Mouse (Mus musculus): ENCODE data around the gene Ppp2r5c. TPM values are rescaled to one million over a fixed set of nuclear protein-coding genes. Genes with fewer than 3 reads are reported as not detected.
A peak's percentile ranks its signal among the peaks of the same experiment; 100 is the strongest.

Ppp2r5c gene
- polyA plus RNA-seq, 1 experiment: 136 TPM

DNA sequence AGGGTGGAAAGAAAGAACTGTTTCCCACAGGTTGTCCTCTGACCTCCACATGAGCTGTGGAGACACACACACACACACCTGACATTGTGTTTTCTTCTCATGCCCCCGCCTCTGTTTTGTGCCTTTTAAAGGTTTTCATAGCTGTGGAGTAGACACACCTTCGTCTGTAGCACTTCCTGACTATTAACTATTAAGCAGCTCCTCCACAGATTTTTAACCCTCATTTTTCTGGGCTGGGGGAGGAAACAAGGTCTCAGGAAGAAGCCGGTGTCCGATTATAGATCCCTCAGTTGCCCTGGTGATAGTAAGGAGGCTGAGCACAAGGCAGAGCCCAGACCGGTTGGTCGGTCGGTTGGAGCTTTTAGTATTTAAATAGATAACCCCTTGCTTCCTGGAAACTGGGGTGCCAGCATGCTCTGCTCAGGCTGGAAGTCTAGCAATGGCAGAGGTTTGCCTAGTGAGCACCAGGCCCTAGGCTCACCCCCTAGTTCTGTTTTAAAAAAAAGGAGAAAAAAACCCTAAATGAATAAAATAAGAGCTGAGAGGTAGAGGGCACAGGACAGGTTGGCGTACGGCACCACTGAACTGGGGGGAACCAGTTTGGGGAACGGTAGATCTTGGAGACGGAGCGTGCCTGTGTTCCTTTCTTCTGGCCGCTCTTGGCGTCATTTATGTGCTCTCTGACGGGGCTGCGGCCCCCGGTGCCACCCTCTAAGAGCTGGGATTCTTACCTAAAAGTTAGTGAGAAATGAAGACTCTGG is 38.1 kb downstream of the Ppp2r5c start:
- WGBS: 4% methylated on average over 17 of the region's 17 CpGs
- no peak for TF ChIP-seq CTCF (IDR thresholded peaks at IDR 0.05; ENCODE audit: borderline replicate concordance, insufficient read depth, low read depth, low read length)
- TF ChIP-seq POLR2A (IDR thresholded peaks at IDR 0.05; ENCODE audit: borderline replicate concordance, insufficient read depth, low read length): no peak
- peaks cover 10% of the 10 kb centered on the region for H3K4me1 ChIP-seq (ENCODE audit: control insufficient read depth, insufficient read depth, low read length)
- no peaks in the 10 kb centered on the region for H3K27me3 ChIP-seq (ENCODE audit: control insufficient read depth, insufficient read depth, low read length)
- H3K4me3 ChIP-seq (replicated peaks; ENCODE audit: insufficient read depth, low read depth, low read length): peak overlapping the region; percentile 85
- H3K27ac ChIP-seq (ENCODE audit: insufficient read depth, low read length): peak overlapping the region; percentile 60
- DNase-seq: no peak

DNA sequence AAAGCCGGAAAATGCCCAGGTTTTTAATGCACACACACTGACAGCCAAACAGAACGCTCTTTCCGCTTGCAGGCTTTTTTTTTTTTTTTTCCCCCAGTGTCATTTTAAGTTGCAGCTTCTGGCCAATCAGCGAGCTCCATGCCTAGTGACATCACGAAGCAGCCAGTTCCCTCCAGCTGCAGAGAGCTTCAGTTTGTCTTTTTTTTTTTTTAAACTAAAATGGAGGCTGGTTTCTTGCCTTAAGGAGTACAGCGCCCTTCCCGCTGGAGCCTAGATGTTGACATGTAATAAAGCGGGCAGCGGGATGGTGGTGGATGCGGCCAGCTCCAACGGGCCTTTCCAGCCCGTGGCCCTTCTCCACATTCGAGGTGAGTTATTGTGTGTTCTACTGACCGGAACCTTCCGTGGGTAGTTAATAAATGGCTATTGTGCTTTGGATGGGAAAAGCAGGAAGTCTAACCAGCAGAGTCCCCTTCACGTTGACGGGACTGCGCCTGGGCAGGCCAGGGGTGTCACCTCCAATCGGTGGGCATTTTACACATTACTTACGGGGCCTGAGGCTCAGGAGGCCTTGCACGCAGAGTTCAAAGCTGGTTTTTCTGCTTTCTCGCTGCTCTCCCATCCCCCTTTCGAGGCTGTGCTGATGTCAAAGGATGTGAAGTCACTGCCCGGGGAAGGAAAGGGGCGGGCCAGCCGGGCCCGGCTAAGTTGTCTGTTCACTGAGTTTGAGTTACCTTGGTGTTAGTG is 38.8 kb downstream of the Ppp2r5c start:
- TF ChIP-seq POLR2A (IDR thresholded peaks at IDR 0.05; ENCODE audit: borderline replicate concordance, insufficient read depth, low read length): peak; percentile 27; the same call in 1 of the 2 replicates
- TF ChIP-seq CTCF (IDR thresholded peaks at IDR 0.05; ENCODE audit: borderline replicate concordance, insufficient read depth, low read depth, low read length): no peak
- under 1% methylated on average over 27 of the region's 27 CpGs for WGBS
- peak; percentile 71 to 83 for DNase-seq
- peaks cover 10% of the 10 kb centered on the region for H3K4me1 ChIP-seq (ENCODE audit: control insufficient read depth, insufficient read depth, low read length)
- H3K27me3 ChIP-seq (ENCODE audit: control insufficient read depth, insufficient read depth, low read length): no peaks in the 10 kb centered on the region
- peak overlapping the region; percentile 85 for H3K4me3 ChIP-seq (replicated peaks; ENCODE audit: insufficient read depth, low read depth, low read length)
- H3K27ac ChIP-seq (ENCODE audit: insufficient read depth, low read length): peak overlapping the region; percentile 77

DNA sequence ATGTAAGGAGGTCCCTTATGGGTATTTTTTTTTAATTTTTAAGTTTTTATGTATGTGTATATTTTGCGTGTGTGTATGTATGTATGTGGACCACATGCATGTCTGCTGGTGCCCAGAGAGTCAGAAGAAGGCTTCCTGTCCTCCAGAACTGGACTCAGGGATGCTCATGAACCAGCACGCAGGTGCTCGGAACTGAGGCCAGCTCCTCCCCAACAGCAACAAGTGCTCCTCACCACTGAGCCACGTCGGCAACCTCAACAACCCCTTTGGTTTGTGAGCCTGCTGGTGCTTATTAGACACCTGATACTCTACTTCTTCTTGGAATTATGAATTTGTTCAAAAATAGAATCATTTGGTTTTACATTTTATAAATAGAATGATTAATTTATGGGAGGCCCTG is 39.9 kb downstream of the Ppp2r5c start:
- Histone ChIP-seq H3K27me3 (ENCODE audit: control insufficient read depth, insufficient read depth, low read length) (no peaks in the 10 kb centered on the region), H3K27ac (ENCODE audit: insufficient read depth, low read length) (no peak overlapping the region)
- 62% methylated on average over 5 of the region's 5 CpGs for WGBS

DNA sequence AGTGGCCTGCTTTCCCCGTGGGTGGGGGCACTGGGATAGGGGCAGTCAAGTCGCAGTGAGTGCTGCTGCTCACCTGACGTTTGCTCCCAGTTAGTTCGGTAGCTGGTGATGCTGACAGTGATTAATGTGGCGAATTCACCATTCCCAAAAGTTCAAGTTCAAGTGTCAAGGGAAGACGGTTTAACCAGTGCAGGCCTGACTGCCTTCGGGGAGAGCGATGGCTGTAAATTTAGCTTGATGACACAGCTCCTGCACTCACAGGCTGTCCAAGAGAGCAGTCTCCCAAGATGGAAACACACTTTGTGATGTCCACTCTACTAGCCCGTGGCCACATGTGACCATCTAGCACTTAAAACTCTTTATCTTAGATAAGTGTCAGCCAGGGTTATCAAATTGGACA is 41.1 kb downstream of the Ppp2r5c start:
- WGBS: 72% methylated on average over 9 of the region's 9 CpGs
- H3K4me3 ChIP-seq (replicated peaks; ENCODE audit: insufficient read depth, low read depth, low read length): no peak overlapping the region
- no peak for DNase-seq
- TF ChIP-seq POLR2A (IDR thresholded peaks at IDR 0.05; ENCODE audit: borderline replicate concordance, insufficient read depth, low read length): no peak
- no peak for TF ChIP-seq CTCF (IDR thresholded peaks at IDR 0.05; ENCODE audit: borderline replicate concordance, insufficient read depth, low read depth, low read length)
- H3K27ac ChIP-seq (ENCODE audit: insufficient read depth, low read length): no peak overlapping the region
- H3K27me3 ChIP-seq (ENCODE audit: control insufficient read depth, insufficient read depth, low read length): no peaks in the 10 kb centered on the region
- peaks cover 10% of the 10 kb centered on the region for H3K4me1 ChIP-seq (ENCODE audit: control insufficient read depth, insufficient read depth, low read length)

More for the DNA sequence above, 39.9 kb downstream of the Ppp2r5c start:
- H3K4me1 ChIP-seq (ENCODE audit: control insufficient read depth, insufficient read depth, low read length): peaks cover 10% of the 10 kb centered on the region
- DNase-seq: no peak
- TF ChIP-seq POLR2A (IDR thresholded peaks at IDR 0.05; ENCODE audit: borderline replicate concordance, insufficient read depth, low read length) (no peak), CTCF (IDR thresholded peaks at IDR 0.05; ENCODE audit: borderline replicate concordance, insufficient read depth, low read depth, low read length) (no peak)
- no peak overlapping the region for H3K4me3 ChIP-seq (replicated peaks; ENCODE audit: insufficient read depth, low read depth, low read length)

DNA sequence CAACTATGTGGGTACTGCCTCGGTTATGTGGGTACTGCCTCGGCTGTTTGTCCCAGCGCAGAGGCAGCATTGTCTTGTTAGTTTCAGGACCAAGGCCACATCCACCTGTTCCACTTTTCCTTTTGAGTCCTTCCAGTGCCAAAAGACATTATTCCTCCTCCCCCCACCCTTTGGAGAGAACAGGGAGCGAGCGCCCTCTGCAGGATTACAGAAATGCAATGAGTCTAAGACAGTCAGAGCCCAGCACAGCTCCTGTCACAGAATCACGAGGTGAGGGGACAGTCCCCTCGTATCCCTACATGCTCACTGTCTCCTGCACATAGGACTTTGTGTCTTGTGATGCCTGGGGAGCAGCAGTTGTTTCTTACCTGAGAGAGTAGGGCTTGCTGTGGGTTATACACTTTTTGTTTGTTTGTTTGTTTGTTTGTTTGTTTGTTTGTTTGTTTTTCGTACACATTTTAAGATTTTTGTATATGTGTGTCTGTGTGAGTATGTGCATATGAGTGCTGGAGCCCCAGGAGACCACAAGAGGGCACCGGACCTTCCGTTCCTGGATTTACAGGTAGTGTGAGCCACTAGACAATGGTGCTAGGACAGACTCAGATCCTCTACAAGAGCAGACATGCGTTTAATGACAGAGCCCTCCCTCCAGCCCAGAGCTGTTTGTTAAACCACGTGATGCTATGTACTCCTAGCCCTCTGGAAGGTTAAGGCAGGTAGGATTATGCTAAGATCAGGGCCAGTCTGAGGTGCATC is 43.2 kb downstream of the Ppp2r5c start:
- H3K4me3 ChIP-seq (replicated peaks; ENCODE audit: insufficient read depth, low read depth, low read length): no peak overlapping the region
- 95% methylated on average over 12 of the region's 12 CpGs for whole genome bisulfite sequencing
- no peaks in the 10 kb centered on the region for H3K27me3 ChIP-seq (ENCODE audit: control insufficient read depth, insufficient read depth, low read length)
- H3K4me1 ChIP-seq (ENCODE audit: control insufficient read depth, insufficient read depth, low read length): peaks cover 7% of the 10 kb centered on the region; the same call in 1 of the 2 replicates
- TF ChIP-seq CTCF (IDR thresholded peaks at IDR 0.05; ENCODE audit: borderline replicate concordance, insufficient read depth, low read depth, low read length) (no peak), POLR2A (IDR thresholded peaks at IDR 0.05; ENCODE audit: borderline replicate concordance, insufficient read depth, low read length) (no peak)
- H3K27ac ChIP-seq (ENCODE audit: insufficient read depth, low read length): no peak overlapping the region
- no peak for DNase-seq

DNA sequence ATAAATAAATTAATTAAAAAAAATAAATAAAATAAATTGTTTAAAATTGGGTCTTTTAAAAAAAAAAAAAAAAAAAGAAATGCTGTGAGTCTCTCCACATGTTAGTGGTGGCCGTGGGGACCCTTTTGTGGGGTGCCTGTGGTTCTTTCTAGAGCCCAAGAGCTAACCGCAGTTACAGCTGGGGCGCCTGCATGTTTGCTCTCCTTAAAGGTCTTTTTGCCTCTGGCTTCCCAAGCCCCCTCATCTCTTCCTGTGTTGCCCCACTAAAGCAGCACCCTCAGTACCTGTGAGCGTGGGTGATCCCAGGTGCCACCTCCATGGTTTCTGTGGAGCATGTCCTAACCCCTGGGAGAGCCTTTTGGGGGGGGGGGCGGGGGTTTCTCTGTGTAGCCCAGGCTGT is 45.5 kb downstream of the Ppp2r5c start:
- H3K4me1 ChIP-seq (ENCODE audit: control insufficient read depth, insufficient read depth, low read length): peaks cover 8% of the 10 kb centered on the region
- no peak for DNase-seq
- TF ChIP-seq POLR2A (IDR thresholded peaks at IDR 0.05; ENCODE audit: borderline replicate concordance, insufficient read depth, low read length) (no peak), CTCF (IDR thresholded peaks at IDR 0.05; ENCODE audit: borderline replicate concordance, insufficient read depth, low read depth, low read length) (no peak)
- WGBS: 91% methylated on average over 5 of the region's 5 CpGs
- no peak overlapping the region for H3K4me3 ChIP-seq (replicated peaks; ENCODE audit: insufficient read depth, low read depth, low read length)
- H3K27me3 ChIP-seq (ENCODE audit: control insufficient read depth, insufficient read depth, low read length): no peaks in the 10 kb centered on the region
- H3K27ac ChIP-seq (ENCODE audit: insufficient read depth, low read length): no peak overlapping the region

DNA sequence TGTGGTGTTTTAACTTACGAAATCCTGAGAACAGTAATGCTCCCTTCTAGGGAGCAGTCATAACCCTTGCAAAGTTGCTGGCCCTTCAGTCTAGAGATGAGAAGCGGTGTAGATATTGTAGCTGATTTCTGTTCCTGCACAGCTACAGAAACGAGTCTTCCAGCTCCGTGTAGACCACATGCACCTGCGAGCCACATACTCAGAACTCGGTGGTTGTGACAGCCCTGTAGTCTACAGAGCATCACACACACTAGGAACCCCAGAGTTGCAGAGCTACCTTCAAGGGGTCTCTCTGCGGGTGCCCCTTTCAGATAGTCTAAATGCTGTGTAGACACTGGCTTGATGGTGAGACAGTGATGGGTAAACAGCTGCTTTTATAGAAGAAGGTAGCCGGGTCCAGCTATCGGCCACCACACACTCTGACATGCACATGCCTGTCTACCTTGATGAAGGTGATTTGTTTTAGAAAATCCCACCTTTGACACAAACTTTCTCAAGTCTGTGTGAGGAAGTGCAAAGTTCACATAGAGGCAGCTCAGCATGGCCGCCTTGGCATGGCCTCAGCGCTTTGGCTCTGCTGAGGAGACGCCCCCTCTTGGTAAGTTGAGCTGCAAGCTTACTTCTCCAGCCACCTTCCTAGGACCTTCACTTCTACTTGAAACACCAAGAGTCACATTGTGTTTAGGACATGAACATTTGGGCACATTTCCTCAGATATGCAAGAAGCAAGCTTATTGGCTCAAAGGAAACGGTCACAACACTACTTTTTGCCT is 46.9 kb downstream of the Ppp2r5c start:
- H3K4me3 ChIP-seq (replicated peaks; ENCODE audit: insufficient read depth, low read depth, low read length): no peak overlapping the region
- DNase-seq: no peak
- H3K4me1 ChIP-seq (ENCODE audit: control insufficient read depth, insufficient read depth, low read length): peaks cover 19% of the 10 kb centered on the region
- no peaks in the 10 kb centered on the region for H3K27me3 ChIP-seq (ENCODE audit: control insufficient read depth, insufficient read depth, low read length)
- 94% methylated on average over 13 of the region's 13 CpGs for WGBS
- no peak overlapping the region for H3K27ac ChIP-seq (ENCODE audit: insufficient read depth, low read length)
- no peak for TF ChIP-seq CTCF (IDR thresholded peaks at IDR 0.05; ENCODE audit: borderline replicate concordance, insufficient read depth, low read depth, low read length)
- no peak for TF ChIP-seq POLR2A (IDR thresholded peaks at IDR 0.05; ENCODE audit: borderline replicate concordance, insufficient read depth, low read length)
